12 mouse cellular contexts compared by ENCODE assay signal in genomic region chr13:64186516-64186915, GRCm38 (mm10).
"Had no signal": no experiment of that assay in that cellular context is flagged by ENCODE, and none has a peak within 500 bp of the region (broad histone marks: within the 10 kb centered on the region; RNA-seq: fewer than 3 reads in every experiment).

No protein-coding gene starts in this region.

- DNase-seq: kidney, postnatal 14 days; lung, adult 2 months; lung, postnatal 36 days; right cerebral cortex, postnatal 14 days; thymus, adult 2 months; thymus, postnatal 25 days had no signal

- H3K4me2 ChIP-seq: liver, embryonic 11.5 days; liver, embryonic 15.5 days; midbrain, embryonic 13.5 days; stomach, embryonic 15.5 days had no signal

- H3K27ac ChIP-seq: left cerebral cortex, adult 2 months; limb, embryonic 10.5 days; liver, embryonic 15.5 days; midbrain, embryonic 13.5 days; stomach, embryonic 15.5 days had no signal

- H3K9me3 ChIP-seq: limb, embryonic 10.5 days; liver, embryonic 15.5 days; midbrain, embryonic 13.5 days; stomach, embryonic 15.5 days had no signal

- H3K27me3 ChIP-seq: liver, embryonic 15.5 days; midbrain, embryonic 13.5 days; stomach, embryonic 15.5 days had no signal

- H3K4me3 ChIP-seq: left cerebral cortex, adult 2 months; limb, embryonic 10.5 days; liver, embryonic 15.5 days; midbrain, embryonic 13.5 days; stomach, embryonic 15.5 days had no signal

- H3K4me1 ChIP-seq: limb, embryonic 10.5 days; liver, embryonic 15.5 days; midbrain, embryonic 13.5 days; stomach, embryonic 15.5 days had no signal

- H3K36me3 ChIP-seq: liver, embryonic 15.5 days had no signal

- ATAC-seq: midbrain, embryonic 13.5 days had no signal

- H3K9ac ChIP-seq: liver, embryonic 15.5 days; midbrain, embryonic 13.5 days; stomach, embryonic 15.5 days had no signal
